ENCODE assay signal across 8 mouse cellular contexts in the genomic region with DNA sequence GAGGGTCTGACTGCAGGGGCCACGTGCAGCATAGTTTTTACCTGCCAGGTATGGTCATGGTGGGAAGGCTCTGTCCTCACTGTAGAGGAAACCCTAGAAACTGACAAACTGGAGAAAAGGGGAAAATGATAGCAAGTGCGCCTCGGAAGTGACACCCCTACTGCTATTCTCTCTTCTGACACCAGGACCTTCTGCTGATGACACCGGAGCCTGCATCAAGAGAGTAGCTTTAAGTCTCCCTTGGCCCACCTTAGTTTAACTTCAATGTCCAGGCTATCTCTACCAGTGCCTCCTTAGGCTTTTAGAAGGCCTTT. TPM values are rescaled to one million over a fixed set of nuclear protein-coding genes. Genes with fewer than 3 reads are reported as not detected.
DNase-seq lines count a peak whose midpoint lies in the region; ATAC-seq and TF ChIP-seq lines count a peak whose summit lies in the region.

No protein-coding gene starts in this region.

- H3K9me3 ChIP-seq in heart, embryonic 15.5 days (replicated peaks) = no peaks in the 10 kb centered on the region
- no peaks in the 10 kb centered on the region for H3K9me3 ChIP-seq in ES-E14 (ENCODE audit: control insufficient read depth, insufficient read depth, low read depth, low read length)
- no peaks in the 10 kb centered on the region for H3K9me3 ChIP-seq in hindbrain, embryonic 12.5 days (replicated peaks)
- H3K9me3 ChIP-seq in liver, embryonic 16.5 days (replicated peaks; ENCODE audit: control insufficient read depth, low read length) = no peaks in the 10 kb centered on the region

- intact Hi-C loops in heart, adult 2 months (cut with DNase I) = loop anchor here (10.0 kb wide), 1 partner anchor 82 kb away; no protein-coding TSS in a partner anchor

- no peak for ATAC-seq in heart, embryonic 15.5 days (replicated peaks; ENCODE audit: insufficient number of reproducible peaks, insufficient read depth, low FRiP score, low read depth)
- ATAC-seq in hindbrain, embryonic 12.5 days (ENCODE audit: low FRiP score) = no peak
- no peak for ATAC-seq in liver, embryonic 16.5 days (ENCODE audit: low read depth)

- WGBS in heart, embryonic 15.5 days = 76% methylated on average over 4 of the region's 4 CpGs
- WGBS in heart, adult 2 months = 88% methylated on average over 4 of the region's 4 CpGs
- 15% methylated on average over 4 of the region's 4 CpGs for WGBS in hindbrain, embryonic 12.5 days
- WGBS in liver, embryonic 16.5 days (ENCODE audit: insufficient replicate concordance) = 31% methylated on average over 4 of the region's 4 CpGs

- in situ Hi-C loops in ES-E14 (cut with MboI; ENCODE audit: low sequenced_read_pairs in 2 of 2, unreplicated experiment in 2 of 2) = no loop called here

- H3K4me2 ChIP-seq in heart, embryonic 15.5 days = peak overlapping the region; percentile 77
- peak overlapping the region; percentile 56 for H3K4me2 ChIP-seq in hindbrain, embryonic 12.5 days (replicated peaks)
- peak overlapping the region; percentile 87 for H3K4me2 ChIP-seq in liver, embryonic 16.5 days (ENCODE audit: low read depth, low read length)

- TF ChIP-seq POLR2A in heart, adult 2 months (IDR thresholded peaks at IDR 0.05; ENCODE audit: insufficient read depth, low read depth, low read length) = no peak

- TF ChIP-seq CTCF in heart, adult 2 months (IDR thresholded peaks at IDR 0.05) = no peak

- H3K4me3 ChIP-seq in heart, embryonic 15.5 days = peak overlapping the region; percentile 53
- H3K4me3 ChIP-seq in heart, adult 2 months = no peak overlapping the region
- peak overlapping the region; percentile 54 to 63; a peak in 1 of 4 replicates for H3K4me3 ChIP-seq in ES-E14 (ENCODE audit: insufficient read depth in 1 of 2, low read depth in 1 of 2, low read length in 2 of 2, poor library complexity in 1 of 2, severe bottlenecking in 1 of 2)
- H3K4me3 ChIP-seq in hindbrain, embryonic 12.5 days = no peak overlapping the region
- peak overlapping the region; percentile 60; the same call in 1 of the 2 replicates for H3K4me3 ChIP-seq in liver, embryonic 16.5 days (ENCODE audit: low read depth, low read length)

- H3K36me3 ChIP-seq in heart, embryonic 15.5 days = no peaks in the 10 kb centered on the region
- H3K36me3 ChIP-seq in heart, adult 2 months (ENCODE audit: control insufficient read depth, insufficient read depth, low read length) = no peaks in the 10 kb centered on the region
- H3K36me3 ChIP-seq in ES-E14 (ENCODE audit: control insufficient read depth, insufficient read depth, low read length, poor library complexity, severe bottlenecking) = no peaks in the 10 kb centered on the region
- H3K36me3 ChIP-seq in hindbrain, embryonic 12.5 days = no peaks in the 10 kb centered on the region
- H3K36me3 ChIP-seq in liver, embryonic 16.5 days (ENCODE audit: control insufficient read depth, insufficient read depth) = no peaks in the 10 kb centered on the region

- H3K9ac ChIP-seq in heart, embryonic 15.5 days = no peak overlapping the region
- no peak overlapping the region for H3K9ac ChIP-seq in heart, adult 2 months (ENCODE audit: low read depth, low read length)
- no peak overlapping the region for H3K9ac ChIP-seq in ES-E14 (ENCODE audit: insufficient read depth, low read depth, low read length, poor library complexity, severe bottlenecking)
- no peak overlapping the region for H3K9ac ChIP-seq in hindbrain, embryonic 12.5 days
- H3K9ac ChIP-seq in liver, embryonic 16.5 days (ENCODE audit: low read depth, low read length) = no peak overlapping the region

- DNase-seq in heart, adult 2 months = no peak
- DNase-seq in ES-E14 (ENCODE audit: low read depth, low spot score) = no peak
- DNase-seq in urinary bladder, adult 18-20 months (ENCODE audit: low spot score in 2 of 2) = no peak
- DNase-seq in adrenal gland, adult 18-20 months (ENCODE audit: low spot score in 2 of 2) = no peak
- no peak for DNase-seq in adrenal gland, postnatal 36 days

- no peak overlapping the region for H3K27ac ChIP-seq in heart, embryonic 15.5 days
- no peak overlapping the region for H3K27ac ChIP-seq in heart, adult 2 months
- no peak overlapping the region for H3K27ac ChIP-seq in ES-E14 (ENCODE audit: insufficient read depth, low read depth, low read length, poor library complexity, severe bottlenecking)
- H3K27ac ChIP-seq in hindbrain, embryonic 12.5 days = no peak overlapping the region
- H3K27ac ChIP-seq in liver, embryonic 16.5 days (ENCODE audit: low read length) = no peak overlapping the region

- no peaks in the 10 kb centered on the region for H3K79me2 ChIP-seq in heart, adult 2 months (replicated peaks; ENCODE audit: control insufficient read depth, insufficient read depth, low read length)

- H3K4me1 ChIP-seq in heart, embryonic 15.5 days (replicated peaks) = peaks cover 38% of the 10 kb centered on the region
- H3K4me1 ChIP-seq in heart, adult 2 months (ENCODE audit: control insufficient read depth, insufficient read depth, low read length) = 0 out of 2 replicates have a peak, but pooled peaks cover 2% of the 10 kb centered on the region
- peaks cover 2 to 7% of the 10 kb centered on the region in 2 experiments; a peak in 2 of 4 replicates for H3K4me1 ChIP-seq in ES-E14 (ENCODE audit: control insufficient read depth in 2 of 2, insufficient read depth in 2 of 2, low read length in 2 of 2, poor library complexity in 1 of 2)
- peaks cover 27% of the 10 kb centered on the region for H3K4me1 ChIP-seq in hindbrain, embryonic 12.5 days
- peaks cover 18% of the 10 kb centered on the region for H3K4me1 ChIP-seq in liver, embryonic 16.5 days (ENCODE audit: control insufficient read depth, low read depth, low read length)

- H3K27me3 ChIP-seq in heart, embryonic 15.5 days = peaks cover 29% of the 10 kb centered on the region
- H3K27me3 ChIP-seq in heart, adult 2 months (ENCODE audit: control insufficient read depth, insufficient read depth, low read length) = 0 out of 2 replicates have a peak, but pooled peaks cover 2% of the 10 kb centered on the region
- H3K27me3 ChIP-seq in hindbrain, embryonic 12.5 days = peaks cover 56% of the 10 kb centered on the region
- H3K27me3 ChIP-seq in liver, embryonic 16.5 days (ENCODE audit: control insufficient read depth, insufficient read depth, low read depth, low read length) = peaks cover 16% of the 10 kb centered on the region

- no peak for TF ChIP-seq EP300 in heart, adult 2 months (IDR thresholded peaks at IDR 0.05; ENCODE audit: insufficient read depth, low read depth, low read length)

TF ChIP-seq in ES-E14, 5 proteins besides CTCF, POLR2A, EP300 and RAD21:
- TF ChIP-seq CHD2 (IDR thresholded peaks at IDR 0.05; ENCODE audit: low read depth, low read length) = no peak

RNA-seq across cellular contexts. Expression of a gene that starts 1.6 kb away (rescaled TPM):
- polyA plus RNA-seq in heart, embryonic 15.5 days (2015; fragmentation: Nextera tagmentation; extraction: Ambion mirVana) = 1.3 and 2.7 TPM in 2 replicates
- under 1 TPM; 0.26 to 0.89 TPM for total RNA-seq in heart, adult 2 months (2021)
- polyA plus RNA-seq in heart, adult 2 months (2012; rRNA removed) = 0.44 and 0.45 TPM in 2 replicates
- total RNA-seq in ES-E14 (2012; rRNA removed) = 2.5 and 5.0 TPM in 2 replicates
- polyA plus RNA-seq in hindbrain, embryonic 12.5 days (2016; fragmentation: Nextera tagmentation; extraction: Ambion mirVana) = 0.78 and 0.80 TPM in 2 replicates
- polyA plus RNA-seq in liver, embryonic 16.5 days (2015; fragmentation: Nextera tagmentation; extraction: Ambion mirVana) = 0.72 and 1.0 TPM in 2 replicates
- total RNA-seq in adrenal gland, adult 18-20 months (2021) = 10 to 100 TPM; 37.0 to 56.3 TPM
- 10 to 100 TPM; 33.6 to 50.6 TPM for total RNA-seq in adrenal gland, postnatal 36 days (2021)

Comparison
In these comparisons a context has a peak if more than half of its experiments do, and no peak if none do; other contexts are left out.
1. H3K4me3 ChIP-seq: peak in heart, embryonic 15.5 days (single experiment), ES-E14 (2 of 2) and liver, embryonic 16.5 days (single experiment); none in heart, adult 2 months (single experiment) and hindbrain, embryonic 12.5 days (single experiment).
2. Peak in every context shown above with its lines, with median percentiles within 50 percentile points of each other: H3K4me2 ChIP-seq.